Mouse (Mus musculus) retina, adult 2 months (tissue): ENCODE results near the gene Hba-a1.
"Not testable (repeated sequence)": the region's sequence is repeated elsewhere in the genome, so short reads cannot be mapped to it uniquely, and the experiment has no call there.

ENCODE experiments used
- DNase-seq: peaks from one replicate; pipeline ENCODE4 v3.0.0-alpha.2; 2012; ENCODE audit warnings: low read depth, low spot score

Hba-a1 gene

DNA sequence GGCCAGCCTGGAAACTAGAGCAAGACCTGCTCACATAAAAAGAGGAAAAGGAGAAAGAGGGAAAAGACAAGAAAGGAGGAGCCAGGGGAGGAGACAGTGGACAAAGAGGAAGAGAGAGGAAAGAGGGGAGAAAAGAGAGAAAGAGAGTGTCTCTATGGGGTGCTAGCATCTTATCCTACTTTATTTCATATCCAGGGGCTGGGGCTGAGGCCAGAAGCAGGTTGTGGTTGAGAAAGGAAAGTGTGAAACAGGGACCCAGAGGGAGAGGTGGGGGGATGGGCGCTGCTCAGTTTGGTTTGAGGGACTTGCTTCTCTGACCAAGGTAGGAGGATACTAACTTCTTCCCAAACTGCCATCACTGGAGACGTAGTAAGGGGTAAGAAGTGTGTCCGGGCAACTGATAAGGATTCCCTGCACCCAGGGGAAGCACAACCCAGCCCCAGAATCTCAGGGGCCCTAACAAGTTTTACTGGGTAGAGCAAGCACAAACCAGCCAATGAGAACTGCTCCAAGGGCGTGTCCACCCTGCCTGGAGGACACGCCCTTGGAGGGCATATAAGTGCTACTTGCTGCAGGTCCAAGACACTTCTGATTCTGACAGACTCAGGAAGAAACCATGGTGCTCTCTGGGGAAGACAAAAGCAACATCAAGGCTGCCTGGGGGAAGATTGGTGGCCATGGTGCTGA lies at the start of gene Hba-a1:
TSS of gene Hba-a1 (plus strand) at position 421 of the 687 bp plus-strand sequence.
- DNase-seq = not testable (repeated sequence)

DNA sequence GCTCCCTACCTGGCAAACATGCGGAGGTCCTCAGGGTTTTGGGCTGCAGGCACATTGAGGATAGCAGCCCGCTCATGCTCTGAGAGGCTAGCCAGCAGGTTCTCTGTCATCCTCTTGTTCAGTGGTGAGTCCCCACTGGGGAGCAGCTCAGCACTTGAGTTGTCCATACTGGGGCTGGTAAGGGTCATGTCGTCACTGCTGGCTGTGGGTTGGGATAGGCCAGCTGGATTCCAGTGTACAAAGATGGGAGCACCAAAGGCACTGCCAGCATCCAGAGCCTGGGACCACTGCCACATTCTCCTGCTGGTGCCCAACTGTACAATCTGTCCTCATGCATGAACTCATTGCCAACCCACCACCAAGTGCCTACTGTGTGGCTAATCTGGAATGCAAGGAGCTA lies 49.4 kb upstream of the Hba-a1 start:
- no peak for DNase-seq

DNA sequence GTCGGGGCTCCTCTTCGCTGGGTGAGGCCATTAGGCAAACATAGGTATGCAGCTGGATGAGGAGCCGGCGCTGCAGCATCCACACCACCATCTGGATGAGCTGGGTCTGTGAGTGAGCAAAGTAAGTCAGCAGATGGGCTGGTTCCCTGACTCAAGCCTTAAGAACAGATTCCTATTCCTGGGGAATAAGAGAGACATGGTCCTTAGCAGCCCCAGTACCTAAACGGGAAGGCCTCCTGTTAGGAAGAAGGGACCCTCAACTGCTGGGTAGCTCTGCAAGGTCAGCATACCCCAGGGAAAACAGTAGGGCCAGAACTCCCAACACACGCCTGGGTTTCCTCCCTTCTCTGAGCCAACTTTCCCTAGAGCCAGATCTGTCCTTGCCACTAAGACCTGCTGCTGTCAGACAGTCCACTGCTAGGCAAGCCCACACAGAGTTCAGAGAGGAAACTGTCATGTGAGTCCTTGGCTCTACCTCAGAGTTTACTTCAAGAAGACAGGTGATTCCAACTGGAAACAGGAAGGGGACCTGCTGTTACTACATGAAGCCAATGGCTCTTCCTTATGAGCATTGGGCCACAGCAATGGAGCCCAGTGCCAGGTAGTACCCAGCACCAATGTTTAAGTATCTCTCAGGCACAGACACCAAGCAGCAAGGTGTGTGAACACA lies 48.4 kb upstream of the Hba-a1 start:
- no peak for DNase-seq

DNA sequence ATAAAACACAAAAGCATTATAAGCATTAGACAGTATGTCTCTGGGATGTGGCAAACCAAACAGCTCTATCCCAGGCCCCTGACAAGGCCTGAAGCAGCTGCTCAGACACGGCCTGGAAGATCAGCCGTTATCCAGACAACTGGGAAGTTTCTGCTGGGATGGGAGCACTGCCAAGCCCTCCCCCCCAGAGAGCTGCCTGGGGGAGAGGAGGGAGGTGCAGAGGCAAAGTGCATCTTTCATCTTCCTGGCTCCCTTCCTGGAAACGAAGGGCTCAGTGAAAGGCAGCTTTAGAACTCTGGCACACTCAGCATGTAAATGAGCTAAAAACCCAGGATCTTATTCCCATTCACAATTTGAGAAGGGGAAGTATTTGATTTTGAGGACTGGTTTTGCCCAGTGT lies 47.7 kb upstream of the Hba-a1 start:
- DNase-seq = no peak

DNA sequence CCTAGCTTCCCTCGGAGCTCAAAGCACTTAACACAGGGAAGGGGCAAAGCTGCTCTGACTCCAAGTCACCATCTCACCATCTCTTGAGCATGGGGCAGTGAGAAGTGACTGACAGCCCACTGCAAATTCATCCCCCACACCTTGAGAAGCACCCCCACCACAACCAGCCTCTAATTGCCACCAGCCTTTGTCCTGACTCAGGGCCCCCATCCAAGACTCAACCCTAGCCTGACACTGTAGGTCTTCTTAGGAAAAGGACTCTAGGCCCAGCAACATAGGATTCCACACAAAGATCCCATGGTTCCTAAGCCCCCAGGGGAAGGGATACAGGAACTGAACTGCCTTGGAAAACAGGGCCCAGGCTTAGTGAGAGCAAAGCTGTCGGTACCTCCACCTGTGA lies 47.2 kb upstream of the Hba-a1 start:
- DNase-seq = no peak

DNA sequence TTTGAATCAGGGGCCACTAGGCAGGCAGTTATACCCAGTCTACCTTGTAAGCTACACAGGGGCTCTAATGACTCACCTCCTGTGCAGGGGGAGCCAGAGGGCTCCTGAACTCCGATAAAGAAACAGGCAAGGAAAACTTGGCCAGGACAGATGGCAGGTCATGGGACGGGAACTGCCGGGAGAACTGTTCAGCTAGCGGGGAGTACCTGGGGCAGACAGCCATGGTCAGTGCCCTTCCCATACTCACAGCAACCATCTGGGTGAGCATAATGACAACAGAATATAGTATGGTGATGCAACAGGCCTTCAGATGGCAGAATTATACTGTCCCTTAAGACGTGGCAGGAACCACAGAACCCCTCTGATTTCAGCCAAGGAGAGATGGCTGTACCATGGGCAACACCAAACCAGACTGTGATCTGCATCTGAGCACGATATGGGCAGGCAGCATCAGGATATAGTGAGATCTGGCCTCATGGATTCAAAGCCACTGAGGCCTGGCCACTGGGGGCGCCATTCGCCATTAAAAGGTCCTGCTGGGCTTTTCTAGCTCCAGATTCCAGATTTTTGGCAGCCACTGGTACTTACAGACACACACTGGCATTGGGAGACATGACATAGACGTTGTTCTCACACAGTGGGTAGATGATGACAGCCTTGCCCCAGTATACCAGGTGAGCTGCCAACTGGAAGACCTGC lies 46.5 kb upstream of the Hba-a1 start:
- DNase-seq = no peak

DNA sequence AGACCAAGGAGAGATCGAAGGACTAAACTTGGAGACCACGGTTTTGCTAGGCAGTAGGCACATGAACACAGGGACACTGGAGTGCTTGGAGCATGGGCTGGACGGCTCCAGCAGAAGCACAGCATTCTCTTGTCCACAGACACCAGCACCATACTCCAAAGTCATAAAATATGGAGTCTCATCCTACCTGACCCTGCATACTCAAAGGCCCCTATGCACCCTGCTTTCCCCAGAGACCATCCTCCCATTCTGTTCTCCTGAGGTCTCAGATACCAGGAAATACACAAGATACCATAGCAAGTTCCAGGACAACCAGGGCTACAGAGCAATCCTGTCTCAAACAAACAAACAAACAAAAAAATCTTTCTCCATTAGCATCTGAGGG lies 45.9 kb upstream of the Hba-a1 start:
- no peak for DNase-seq

DNA sequence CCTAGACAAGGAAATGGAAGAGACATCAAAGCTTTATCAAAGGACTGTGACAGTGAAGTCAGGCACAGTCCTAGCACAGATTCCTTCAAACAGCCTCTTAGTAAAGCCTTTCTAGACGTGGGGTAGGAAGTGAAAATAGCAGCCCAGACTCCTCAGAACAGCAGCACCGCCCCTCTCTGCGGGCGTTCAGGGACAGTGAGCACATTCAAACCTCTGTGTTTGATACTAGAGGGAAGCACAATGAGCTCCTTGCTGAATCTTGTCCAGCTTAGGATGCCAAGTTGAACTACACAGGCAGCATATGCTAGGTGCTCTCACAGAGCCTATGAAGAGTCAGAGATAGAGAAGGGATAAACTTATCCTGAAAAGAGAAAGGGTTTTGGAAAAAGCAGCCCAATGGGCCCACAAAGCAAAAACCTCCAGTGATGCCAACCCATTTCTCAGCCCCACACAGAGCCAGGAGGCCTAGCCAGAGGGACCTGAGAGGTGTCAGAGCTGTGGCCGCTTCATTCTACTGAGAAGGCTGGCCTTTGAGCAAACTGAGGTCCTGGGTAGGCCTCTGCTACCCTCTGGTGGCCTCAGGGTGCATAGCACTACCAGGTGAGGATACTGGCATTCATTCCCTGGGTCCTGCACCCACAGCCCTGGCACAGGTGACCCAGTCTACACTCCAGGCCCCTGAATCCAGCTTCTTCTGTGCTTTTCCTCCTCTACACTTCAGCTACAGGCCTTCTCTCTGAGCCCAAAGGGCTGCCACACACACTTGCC lies 45.0 kb upstream of the Hba-a1 start:
- no peak for DNase-seq

DNA sequence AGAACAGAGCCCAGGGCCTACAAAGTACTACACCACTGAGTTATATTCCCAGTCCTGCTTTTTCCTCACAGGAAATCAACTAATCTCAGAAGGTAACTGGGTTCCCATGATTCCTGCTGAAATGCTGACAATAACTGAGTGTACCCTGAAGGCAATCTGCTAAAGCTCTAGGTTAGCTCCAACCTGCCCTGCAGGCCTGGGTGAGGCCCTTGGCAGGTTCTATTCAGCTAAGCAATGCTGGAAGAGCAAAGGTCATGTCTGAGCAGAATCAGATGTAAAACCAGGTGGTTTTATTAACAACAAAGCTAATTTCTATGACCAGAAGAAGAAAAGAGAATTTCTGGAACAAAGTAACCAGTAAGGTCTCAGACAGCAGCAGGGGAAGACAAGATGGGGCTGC lies 41.9 kb upstream of the Hba-a1 start:
- DNase-seq = no peak

DNA sequence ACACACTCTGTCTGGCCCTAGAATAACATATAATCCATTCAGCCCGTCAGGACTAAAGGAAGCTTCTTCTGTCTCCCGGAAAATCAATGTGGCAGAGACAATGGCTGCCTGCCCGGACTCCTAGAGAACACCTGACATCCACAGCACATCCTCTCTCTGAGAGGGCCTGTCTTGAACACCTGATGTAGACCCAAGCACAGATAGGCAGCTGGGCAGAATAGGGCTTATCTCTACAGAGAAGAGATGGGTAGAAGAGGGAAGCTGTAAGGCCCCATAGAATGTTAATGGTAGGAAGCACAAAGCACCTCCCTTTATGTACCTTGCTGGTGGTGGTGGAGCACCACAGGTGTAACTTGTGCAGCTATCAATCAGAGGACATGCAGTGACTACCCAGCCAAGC lies 41.1 kb upstream of the Hba-a1 start:
- DNase-seq = no peak

DNA sequence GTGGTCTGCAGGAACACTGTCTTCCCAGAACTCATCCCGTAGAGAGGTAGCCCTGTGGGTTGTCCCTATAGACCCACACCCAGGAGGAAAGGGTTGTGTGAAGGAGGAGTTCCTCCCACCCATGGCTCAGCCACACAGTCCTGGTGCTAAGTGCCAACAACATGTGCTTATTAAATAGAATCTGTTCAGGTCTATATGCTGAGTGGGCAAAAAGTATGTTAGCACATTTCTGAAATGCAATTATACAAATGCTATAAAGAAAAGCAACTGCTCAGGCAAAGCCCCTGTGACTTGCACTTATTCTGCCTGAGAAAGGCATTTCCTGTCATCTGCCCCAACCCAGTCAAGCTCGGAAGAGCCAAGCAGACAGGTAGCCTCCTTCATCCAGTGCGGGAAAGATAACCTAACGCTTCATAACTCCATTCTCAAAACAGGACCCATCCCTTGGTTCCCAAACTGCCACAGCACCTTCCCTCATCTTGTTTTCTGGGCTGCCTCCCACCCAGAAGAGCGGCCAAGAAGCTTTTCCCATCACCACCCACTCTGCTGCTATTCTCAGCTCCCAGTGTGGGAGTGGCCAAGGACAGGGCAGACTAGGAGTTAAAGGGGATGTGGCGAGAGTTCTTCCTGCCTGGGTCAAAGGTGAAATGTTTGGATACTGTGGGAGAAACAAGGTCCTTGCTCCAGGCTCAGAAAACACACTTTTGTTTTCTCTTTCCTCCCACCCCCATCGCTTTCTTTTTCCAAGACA lies 39.9 kb upstream of the Hba-a1 start:
- no peak for DNase-seq

DNA sequence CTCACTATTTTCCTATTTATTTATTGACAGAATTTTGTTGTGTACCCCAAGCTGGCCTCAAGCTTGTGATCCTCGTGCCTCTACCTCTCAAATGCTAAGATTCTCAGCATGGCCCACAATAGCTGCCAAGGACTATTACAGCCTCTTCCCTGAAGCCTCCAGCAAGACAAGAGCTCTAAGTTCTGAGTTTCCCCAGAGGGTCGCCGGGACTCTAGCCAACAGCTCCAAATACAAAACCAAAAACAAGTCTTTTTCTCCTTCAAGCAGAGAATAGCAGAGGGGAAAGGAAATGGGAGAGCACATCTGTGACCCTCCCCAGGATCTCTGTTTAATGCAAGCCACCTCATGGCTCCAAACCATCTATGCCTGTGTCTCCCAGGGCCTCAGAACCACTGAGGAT lies 39.2 kb upstream of the Hba-a1 start:
- no peak for DNase-seq

DNA sequence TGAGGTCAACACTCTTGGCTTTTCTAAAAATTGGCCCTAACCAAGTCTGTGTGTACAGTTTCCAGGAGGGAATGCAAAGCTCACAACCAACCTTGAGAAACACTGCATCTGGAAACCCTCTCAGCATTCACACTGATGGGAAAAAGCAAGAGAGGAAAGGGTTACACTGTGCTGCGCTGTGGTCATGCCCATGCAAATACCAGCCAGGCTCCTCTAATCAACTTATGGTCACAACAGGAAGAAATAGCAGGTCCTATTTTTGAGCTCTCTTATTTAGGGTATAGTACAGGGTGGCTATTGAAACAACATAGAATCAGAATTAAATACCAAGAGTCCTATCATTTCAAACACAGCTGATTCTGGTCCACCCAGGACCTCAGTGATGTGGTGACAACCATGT lies 38.7 kb upstream of the Hba-a1 start:
- DNase-seq = no peak

DNA sequence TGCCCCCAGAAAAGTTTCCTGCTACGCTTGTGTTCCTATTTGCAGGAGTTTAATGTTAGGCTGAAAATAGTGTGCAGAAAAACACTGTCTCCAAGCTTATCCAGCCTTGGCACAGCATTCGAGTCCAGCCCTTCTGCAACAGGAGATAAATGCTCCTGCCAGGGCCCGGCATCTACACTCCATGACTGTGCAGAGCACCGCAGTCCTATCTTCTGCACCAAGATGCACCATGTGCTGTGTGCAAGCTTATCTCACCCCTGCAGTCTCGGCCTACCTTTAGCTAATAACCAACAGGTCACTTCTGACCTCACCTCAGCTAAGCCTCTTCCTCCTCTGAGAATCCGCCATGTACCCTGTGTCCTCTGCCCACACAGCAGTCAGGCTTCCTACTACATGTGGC lies 37.7 kb upstream of the Hba-a1 start:
- DNase-seq = no peak

DNA sequence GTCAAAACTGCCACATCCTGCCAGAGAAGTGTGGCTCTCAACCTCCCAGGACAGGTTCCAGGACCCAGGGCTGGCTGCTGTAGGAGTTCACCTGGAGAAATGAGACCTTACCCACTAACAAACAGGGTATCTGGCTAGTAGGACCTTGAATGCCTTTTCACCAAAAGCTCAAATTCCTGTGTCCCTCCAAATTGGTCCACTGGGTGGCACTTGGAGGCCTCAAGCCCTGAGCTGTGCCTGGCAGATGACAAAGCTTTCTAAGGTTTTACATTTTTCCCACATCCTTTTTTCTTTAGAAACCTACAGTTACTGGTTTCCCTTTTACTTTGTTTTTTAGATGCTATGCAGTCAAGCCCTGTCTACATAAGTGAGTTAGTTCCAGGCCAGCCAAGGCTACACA lies 36.2 kb upstream of the Hba-a1 start:
- no peak for DNase-seq

DNA sequence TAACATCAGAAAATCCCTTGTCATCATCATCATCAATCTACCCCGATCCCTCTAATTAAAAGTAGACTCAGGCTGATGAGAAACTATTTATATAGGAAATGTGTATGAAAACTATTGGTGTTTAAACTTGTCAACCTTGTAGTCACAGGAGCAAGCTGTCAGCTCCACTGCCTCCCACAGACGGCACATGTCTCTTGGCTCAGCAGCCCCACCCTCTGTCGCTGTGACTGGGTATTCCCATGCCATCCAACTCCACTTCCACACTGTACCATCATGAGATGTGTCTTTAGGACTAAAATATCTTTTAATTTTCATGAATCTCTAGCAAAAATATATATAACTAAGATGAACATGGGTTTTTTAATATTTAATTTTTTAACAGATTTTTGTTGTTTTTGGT lies 35.0 kb upstream of the Hba-a1 start:
- DNase-seq = no peak

DNA sequence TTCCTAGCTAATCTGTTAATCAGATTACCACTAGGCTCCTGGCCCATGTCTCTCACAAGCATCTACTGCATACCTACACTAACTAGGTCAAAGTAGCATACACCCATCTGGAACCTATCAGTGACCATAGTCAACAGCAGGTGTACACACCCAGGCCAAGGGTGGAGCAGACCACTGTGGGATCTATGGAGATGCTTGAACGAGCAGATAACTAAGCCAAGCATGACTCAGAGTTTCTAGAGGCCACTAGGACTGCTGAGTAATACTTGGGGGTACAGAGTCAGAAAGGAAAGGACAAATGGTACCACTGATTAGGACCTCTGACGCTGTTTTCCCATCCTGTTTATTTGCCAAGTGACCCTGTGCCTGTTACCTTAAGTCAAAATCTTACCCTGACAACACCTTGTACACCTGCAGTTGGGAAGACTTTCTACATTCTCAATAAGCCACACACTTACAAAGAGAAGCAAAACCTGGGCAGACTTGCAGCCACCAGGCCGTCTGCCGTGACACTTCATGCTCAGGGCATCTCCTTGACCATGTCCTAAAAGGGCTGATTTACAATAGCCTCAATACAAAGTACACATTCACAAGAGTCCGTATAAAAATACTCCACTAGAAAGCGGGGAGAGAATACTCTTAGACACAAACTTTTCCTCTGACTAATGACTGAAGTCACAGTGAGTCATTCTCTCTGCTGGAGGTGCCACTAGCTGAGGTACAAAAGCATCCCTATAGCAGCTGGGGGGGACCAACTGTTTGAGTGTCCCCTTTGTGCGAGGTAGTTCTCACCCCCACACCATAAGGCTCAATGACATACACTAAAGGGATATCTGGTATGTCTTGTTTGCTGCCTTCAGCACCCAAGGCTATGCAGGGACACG lies 32.2 kb upstream of the Hba-a1 start:
- peak; percentile 42 for DNase-seq

DNA sequence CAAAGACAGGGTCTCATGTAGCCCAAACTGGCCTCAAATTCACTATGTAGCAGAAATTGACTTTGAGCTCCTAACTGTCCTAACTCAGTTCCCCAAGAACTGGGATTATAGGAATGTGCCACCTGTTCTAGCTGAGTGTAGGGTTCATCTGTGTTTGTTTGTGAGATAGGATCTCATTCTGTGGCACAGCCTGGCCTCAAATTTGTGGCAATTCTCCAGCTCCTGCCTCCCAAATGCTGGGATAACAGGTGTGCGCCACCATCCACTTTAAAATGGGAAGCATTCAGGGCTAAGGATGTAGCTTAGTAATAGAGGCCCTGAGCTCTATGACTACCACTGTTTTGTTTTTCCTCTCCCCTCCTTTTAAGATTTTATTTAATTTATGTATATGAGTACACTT lies 30.2 kb upstream of the Hba-a1 start:
- no peak for DNase-seq

DNA sequence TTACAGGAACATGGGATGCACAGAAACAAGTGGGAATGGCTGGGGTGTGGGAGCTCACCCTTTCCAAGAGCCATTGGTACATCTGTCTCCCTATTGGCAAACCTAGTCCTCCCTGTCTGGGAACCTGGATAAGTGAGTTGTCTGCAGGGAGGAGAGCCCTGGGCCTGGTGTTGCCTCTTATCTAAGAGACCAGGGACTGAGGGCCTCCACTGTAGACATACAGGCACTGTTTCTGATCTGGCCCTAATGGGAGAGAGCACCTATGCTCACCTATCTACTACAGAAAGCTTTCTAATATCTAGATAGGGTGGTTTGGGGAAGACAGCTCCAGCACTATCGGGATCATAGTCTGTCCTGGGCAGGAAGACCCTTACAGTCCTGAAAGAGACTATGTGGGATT lies 27.2 kb upstream of the Hba-a1 start:
- no peak for DNase-seq

DNA sequence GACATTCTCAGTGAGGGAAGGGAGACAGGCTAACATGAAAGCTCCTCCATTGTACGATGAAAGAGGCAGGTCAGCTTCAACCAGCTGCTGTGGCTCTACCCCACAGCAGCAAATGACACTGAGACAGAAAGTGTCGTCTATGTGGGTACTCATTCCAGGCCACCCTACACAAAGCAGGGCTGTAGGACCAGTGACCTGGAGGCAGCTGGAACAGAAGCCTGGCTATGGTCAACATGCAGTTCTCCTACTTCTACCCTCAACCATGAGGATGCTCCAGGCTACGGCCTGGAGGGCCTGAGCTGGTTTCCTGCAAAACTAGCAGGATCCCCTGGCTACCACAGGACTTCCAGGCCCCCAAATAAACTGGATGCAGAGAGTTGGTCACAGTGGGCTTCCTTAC lies 26.7 kb upstream of the Hba-a1 start:
- no peak for DNase-seq
